Mouse (Mus musculus) T-helper 2 cell (primary cell): ENCODE data around the gene Fnip1.

ENCODE experiments used
- in situ Hi-C: fragments of 300-600 bp; cut with MboI, MseI; formaldehyde crosslinking; loops from one replicate; pipeline ENCODE4 v1.15.1; 2025; ENCODE audit warnings: high pct_unique_total_duplicates

Fnip1 gene

DNA sequence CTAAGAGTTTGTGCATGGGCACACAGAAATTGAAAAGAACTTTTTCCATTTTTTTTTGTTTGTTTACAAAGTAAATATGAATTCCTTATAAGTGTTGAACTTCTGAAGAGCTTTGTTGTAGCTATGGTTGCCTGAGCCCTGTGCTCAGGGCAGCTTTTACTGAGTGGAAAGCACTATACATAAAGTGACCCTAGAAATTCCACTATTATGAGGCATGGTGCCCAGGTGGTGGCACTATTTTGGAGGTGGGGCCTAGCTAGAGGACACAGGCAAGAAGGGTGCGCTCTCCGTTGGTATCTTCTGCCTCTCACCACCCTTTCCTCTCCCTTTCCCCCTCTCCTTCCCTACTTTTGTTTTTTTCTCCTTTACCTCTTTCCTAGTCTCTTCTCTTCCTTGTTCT, 18.9 kb downstream of the Fnip1 start:
- in situ Hi-C loops: no loop called here

DNA sequence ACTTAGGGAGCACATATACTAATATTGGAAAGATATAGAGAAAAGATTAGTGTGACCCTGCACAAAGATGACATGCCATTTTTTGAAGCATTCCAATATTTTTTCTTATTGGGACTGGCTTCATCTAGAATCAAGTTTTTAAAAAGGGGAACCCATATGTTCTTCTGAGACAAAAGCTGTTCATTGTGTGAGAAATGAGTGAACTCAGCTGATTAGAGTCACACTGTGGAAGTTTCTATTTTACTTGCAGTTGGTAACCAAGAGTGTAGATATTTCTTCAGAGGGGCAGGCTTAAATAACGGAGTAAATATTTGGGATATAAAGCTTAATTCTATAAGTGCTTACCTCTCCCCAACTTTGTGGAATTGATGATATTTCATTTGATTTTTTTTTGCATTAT, 20.2 kb downstream of the Fnip1 start:
- in situ Hi-C loops: no loop called here

DNA sequence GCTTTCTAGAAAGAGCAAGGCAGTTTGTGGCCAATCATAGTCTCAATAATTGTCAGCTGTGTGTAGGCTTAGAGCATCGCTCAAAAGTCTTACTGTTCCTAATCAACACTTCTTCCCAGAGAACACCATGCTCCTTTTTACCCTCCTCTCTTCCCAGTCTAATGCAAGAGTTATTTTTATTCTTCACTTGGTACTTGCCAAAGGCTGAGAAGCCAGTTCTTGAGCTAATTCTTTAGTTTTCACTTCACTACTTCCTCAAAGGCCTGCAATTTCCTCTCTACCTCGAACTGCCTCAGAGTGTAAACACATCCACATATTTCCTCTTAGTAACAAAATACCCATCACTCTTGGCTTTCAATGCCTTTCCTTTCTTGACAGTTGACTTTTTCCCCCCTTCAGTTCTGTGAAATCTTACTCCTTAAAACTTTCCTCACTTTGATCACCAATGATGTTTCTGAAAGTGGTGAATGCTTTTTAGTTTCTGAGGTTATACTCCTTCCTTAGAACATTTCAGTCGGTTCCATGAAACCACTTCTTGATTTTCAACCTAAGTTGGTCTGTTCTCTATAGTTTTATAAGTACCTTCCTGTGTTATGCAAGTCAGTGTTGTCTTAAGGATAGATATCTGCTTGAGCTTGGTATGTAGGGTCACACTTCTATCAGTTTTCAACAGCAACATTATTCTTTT, 26.7 kb downstream of the Fnip1 start:
- in situ Hi-C loops: no loop called here

DNA sequence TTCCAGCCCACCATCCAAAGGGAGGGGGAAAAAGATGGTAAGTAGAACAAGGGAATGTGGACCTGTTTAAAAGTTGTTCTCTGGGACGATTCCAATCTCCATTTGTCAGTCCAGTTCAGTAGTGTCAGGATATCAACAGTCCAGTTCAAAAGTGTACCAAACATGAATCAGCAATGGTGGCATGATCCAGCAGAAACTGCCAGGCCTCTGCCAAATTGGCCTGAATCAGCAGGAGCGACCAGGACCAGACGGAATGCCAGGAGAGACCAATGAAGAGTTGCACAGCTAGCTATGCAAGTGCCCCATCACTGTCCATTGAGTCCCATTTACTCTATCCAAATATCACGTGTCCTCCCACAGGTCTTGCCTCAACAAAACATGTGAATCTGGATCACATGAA, 34.2 kb downstream of the Fnip1 start:
- in situ Hi-C loops: loop anchor here (5.0 kb wide), 1 partner anchor 185 kb away; no protein-coding TSS in a partner anchor

DNA sequence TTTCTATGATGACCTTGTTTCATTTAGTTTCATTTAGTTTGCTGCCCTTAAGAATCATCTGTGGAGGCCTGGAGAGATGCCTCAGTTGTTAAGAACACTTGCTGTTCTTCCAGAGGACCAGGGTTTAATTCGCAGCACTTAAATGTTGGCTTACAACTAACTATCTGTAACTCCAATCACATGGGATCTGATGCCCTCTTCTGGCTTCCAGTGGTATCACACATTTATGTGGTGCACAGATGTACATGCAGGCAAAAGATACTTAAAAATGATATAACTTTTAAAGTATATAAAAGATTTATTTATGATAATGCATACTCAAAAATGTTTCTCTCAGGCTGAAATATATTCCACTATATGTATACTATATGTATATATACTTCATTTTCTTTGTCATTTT, 40.4 kb downstream of the Fnip1 start:
- in situ Hi-C loops: no loop called here

DNA sequence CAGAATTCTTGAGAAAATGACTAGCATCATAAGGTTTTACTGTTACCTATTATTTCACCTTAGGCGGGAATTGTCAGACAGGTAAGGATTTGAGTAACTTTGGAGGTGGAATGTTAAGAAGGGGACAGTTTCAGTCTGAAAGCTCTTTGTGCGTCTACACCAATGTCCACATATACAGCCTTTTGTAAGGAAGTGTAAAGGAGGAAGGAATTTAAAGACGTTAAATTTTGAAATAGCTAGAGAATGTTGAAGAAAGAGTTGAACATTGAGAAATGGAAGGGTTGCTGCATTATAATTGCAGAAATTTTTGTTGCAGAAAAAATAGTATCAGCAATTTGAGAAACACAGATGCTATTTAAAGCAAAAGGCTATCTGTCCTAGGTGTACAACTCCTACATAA, 48.0 kb downstream of the Fnip1 start:
- in situ Hi-C loops: no loop called here

DNA sequence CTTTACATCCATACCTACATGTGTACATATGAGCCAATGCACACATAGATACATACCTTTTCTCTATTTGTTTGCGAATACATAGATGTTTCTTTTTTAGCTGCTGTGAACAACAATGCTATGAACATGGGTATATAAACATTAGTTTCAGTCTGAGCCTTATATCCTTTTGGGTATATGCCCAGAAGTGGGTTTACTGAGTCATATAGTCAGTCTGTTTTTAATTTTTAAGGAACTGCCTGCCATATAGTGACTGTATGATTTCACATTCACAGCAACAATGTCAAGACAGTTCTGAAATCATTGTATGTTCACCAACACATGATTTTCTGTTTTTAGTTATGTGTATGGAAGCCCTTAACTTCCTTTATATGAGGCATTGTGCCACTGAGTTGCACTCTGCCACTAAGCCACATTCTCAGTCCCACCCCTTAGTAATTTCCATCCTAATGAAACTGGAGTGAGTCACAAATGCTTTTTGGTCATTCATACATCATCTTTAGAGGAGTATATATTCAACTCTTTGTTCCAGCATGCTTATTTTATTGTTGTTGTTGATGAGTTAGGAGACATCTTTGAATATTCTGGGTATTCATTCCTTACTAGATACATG, 54.1 kb downstream of the Fnip1 start:
- in situ Hi-C loops: no loop called here

DNA sequence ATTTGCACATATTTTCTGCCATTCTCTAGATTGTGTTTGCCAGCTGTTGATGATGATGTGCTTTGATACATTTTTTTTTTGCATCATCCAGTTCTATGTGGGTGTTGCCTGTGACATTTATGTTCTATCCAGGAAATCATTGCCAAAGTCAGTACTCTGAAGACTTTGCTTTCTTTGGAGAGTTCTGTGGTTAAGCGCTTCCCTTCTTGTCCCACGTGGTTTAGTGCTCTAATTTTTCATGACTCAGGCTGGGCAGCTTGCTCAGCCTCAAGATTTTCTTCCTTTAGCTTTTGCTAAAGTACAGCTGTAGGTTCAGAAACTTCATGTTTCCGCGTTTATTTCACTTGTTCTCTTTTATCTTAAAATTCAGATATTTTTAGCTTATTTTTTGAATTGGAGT, 54.6 kb downstream of the Fnip1 start:
- in situ Hi-C loops: no loop called here

DNA sequence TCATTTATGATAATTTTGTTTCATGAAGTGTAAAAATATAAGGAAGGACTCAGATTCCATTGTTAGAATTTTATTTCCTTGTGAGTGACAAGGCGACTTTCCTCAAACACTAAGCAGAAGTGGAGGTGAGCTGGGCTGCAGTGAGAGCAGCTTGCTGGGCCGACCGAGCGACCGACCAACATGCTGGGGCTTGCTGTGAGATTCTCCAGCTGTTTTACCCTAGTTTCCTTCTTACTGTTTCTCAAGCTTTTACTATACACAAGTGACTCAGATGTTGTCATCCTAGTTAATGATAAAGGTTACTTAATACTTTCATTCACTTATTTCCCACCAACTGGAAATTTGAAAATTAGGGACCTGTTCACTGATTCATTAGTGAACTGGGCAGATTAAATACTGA, 61.8 kb downstream of the Fnip1 start:
- in situ Hi-C loops: no loop called here

DNA sequence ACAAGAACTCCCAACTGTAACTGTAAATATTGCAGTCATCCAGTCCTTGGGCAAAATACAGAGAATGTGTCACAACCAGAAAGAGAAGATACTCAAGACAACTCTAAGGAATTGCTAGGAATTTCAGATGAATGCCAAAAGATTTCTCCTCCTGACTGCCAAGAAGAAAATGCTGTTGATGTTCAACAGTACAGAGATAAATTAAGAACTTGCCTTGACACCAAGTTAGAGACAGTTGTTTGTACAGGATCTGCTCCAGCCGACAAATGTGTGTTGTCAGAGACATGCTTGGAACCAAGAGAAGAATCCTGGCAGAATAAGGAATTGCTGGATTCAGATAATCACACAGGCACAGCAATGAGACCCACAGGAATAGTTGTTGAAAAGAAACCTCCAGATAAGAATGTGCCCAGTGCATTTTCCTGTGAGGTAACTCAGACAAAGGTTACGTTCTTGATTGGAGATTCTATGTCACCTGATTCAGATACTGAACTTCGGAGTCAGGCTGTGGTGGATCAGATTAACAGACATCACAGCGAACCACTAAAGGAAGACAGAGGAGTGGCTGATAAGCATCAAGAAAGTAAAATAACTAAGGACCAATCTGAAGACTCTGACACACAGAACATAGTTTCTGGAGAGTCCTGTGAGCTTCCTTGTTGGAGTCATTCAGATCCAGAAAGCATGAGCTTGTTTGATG, 64.7 kb downstream of the Fnip1 start:
- in situ Hi-C loops: no loop called here

DNA sequence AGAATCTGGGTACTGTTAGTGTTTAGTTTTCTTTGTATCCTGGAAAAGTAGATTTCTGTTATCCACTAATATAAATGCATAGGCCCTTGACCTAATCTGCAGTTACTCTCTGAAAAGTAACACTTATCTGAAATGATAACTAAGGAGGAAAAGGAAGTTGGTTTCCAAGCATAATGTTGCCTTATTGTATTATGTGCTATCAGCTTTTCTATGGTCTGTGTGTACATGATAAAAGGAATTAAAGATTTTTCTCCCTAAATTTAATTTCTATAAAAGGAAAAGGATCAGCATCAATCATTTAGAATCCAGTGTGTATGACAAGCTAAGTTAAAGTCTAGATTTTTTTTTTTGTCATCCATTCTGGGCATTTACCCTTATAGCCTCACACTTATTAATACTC, 75.6 kb downstream of the Fnip1 start:
- in situ Hi-C loops: no loop called here

DNA sequence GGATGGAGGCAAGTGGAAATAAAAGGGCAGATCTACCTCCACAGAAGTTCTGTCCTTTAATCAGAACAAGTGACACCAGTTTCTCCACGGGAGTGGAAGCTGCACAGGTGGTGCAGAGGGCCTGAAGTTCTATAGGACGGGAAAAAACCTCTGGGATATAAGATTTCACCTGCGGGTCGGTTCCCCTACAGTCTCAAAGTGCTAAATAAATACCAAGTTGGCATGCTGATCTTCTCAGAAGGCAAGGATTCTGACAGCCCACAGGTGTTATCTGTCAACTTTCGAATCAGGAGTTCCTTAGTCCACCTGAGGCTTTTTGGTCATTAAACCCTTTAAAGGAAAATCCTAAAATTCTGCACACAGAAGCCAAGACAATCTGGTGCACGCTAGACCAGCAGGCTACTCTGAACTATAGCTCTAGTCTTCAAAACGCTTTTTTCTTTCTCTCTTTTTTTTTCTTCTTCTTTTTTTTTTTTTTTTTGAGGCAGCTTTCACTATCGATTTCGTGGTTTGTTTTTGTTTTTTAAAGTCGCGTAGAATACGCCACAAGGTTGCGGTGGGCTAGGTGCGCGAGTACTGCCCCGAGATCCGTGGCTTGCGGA, 84.0 kb downstream of the Fnip1 start:
- in situ Hi-C loops: no loop called here

DNA sequence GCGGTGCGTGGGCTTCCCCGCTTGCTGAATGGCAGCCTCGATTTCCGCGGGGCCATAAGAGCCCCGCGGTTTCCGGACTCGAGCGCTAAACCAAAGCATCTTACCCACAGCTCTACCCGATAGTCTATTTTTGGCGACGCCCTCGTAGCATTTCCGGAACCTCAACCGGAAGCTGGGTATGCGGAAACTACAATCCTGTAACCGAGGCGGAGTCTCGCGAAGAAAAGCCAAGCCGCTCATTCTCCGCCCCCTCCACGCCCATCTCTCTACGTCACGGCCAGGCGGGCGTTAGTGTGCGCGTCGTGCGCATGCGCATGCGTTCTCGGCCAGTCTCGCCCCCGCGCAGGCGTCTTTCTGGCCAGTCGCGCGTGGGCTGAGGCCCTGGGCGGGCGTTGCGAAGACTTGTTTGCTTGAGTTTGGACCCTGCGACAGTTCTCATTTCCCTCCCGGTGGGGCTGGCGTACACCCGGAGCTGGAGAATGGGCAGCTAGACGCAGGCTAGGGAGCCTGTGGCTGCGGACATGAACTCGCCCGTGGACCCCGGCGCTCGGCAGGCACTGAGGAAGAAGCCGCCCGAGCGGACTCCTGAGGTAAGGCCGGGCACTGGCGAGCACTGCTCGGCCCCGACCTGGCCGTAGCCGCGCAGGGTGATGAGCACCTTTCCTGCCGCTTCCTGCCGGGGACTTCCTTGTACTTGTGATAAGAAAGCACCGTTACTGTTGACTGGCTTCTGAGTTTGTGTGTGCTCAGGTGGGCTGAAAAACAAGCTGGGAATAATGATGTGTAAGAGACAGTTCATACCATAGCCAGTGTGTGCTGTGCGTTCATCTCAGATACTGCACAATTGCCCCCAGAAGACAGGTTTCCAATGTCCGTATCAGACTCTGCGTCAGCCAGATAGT, 84.8 kb downstream of the Fnip1 start, which contains the start of gene Rapgef6:
Rapgef6 (plus strand) TSS at position 319 of the 902 bp plus-strand sequence.
- in situ Hi-C loops: no loop called here

DNA sequence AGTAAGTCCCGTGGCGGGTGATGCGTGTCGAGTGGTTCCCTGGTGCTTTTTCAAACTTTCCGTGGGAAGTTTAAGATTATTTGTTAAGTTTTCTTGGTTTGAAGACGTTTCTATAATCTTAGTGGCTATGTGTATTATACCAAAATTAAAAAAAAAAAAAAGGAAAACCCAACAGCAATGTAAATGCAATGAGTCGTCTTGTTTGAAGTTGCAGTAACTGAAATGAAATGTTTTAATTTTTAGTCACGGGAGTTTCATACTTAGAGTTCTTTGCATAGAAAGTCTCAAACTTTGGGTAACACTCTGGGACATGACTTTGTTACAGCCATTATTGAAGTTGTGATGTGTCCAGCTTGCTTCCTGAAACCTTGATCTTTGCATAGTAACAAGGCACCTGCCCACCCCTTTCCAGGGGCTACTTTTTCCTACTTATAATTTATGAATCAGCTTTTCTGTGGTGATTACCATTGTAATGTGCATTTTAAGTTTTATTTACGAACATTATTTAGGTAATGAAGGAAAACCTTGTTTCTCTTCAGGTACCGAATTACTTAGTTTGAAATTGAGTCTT, 85.5 kb downstream of the Fnip1 start:
- in situ Hi-C loops: no loop called here

DNA sequence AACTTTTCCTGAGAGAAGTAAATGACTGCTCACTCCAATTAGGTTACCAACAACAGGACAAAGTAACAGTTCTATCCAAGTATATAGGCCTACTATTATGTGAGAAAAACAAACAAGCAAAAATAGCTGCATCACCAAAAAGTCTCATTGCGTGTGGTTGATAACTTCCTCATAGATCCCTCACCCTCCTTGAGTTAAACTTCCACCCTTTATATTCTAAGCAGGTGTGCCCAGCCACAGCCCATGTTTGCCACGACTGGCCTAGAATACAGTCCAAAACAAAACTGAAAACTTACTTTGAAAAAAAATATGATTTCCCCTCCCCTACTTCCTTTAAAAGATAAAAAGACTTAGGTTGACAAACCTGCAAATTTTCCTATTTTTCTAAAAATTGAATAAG, 90.0 kb downstream of the Fnip1 start:
- in situ Hi-C loops: no loop called here

DNA sequence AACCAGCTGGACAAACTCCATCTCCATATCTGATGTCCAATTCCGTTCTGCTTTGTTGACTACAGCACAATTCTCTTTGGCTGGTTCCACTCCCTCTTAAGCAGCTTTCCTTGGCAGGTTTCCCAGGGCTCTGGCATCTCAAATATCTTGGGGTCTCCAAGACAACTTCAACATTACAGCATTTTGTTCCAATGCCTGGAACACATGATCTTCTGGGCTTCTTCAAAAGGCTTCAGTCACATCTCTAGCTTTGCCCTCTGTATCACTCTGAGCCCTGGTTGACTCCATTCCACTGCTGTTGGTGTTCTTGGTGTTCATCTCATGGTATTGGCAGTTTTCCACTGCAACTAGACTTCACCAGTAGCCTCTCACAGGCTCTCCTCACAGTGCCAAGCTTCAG, 92.4 kb downstream of the Fnip1 start:
- in situ Hi-C loops: no loop called here

DNA sequence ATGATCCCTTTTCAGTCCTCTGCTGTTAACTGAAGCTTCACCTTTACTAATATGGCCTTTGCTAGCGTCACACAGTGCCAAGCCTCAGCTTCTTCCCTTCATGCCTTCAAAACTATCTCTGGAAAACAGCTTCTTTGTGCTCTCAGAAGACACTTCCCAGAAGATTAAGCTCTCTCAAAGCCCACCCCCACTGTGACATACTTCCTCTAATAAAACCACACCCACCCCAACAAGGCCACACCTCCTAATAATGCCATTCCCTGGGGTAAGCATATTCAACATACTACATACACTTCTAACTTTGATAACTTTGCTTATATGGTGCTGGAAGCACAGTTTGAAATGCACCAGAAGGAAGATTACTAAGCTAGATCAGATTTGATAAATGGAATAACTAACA, 92.9 kb downstream of the Fnip1 start:
- in situ Hi-C loops: no loop called here

DNA sequence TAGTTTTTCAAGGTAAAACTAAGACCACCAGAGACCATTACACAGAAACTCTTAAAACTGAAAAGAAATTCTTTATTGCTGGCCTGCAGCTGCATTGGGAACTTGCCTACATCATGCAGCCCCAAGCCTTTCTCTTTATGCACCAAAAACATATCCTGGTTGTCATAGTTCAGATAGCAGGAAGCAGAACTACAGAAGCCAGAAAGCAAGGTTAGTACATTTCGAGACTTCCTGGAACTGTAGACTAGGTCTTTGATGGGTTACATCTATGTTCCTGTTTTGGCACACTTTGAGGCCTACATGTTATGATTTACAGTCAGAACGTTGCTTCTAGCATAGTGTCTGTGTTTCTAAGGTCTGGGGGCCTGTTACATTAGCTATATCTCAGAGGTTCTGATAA, 95.8 kb downstream of the Fnip1 start:
- in situ Hi-C loops: no loop called here

DNA sequence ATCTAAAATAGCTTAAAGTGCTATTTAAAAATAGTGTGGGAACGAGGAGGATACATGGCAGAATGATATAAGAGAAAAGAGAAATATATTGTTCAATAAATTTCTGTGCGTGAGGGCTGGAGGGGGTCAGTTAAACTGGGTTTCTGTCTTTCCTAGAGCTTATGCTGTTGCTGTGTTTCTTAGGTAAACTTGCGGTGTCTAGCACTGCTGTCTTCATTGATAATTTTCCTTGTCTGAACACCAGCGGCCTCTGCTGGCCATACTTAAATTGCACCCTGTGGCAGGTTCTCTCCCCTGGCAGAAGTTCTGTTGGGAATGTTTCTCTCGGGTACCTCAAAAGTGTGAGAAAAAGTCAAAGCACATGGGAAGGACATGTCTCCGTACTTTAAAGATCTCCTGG, 96.9 kb downstream of the Fnip1 start:
- in situ Hi-C loops: no loop called here

DNA sequence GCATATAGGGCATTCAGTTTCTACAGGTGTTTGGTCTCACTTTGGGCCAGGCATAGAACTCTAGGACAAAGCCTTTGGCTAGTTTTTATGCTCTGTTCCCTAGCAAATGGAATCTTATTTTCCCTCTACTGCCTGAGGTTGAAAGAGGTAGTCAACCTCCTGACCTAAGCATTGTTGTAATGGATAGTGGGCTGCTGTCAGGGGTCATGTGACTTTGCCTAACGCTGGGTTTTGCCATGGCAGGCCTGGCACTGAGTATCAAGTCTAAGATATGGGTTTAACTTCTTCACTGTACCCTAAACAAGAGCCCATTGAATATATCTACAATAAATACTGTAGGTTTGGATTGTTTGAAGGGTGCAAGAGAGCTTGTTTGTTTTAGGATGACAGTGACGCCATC, 101.0 kb downstream of the Fnip1 start:
- in situ Hi-C loops: no loop called here

DNA sequence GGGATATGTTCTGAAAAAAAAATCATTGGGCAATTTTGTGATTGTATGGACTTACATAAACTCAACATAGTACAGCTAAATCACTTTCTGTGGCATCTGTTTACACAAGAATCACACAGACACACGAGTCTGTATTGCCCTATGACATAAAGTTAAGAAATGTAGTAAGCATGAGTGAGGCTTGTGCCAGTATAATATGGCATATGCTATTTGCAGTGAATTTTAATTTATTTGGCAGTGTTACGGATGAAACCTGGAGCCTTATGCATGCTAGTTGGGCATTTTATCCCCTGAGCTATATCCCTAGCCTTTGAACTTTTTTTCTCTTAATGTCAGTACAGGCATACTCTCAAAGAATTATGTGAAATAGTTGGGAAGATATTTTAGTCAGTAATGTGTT, 101.5 kb downstream of the Fnip1 start:
- in situ Hi-C loops: no loop called here
